Mouse (Mus musculus): ENCODE measurements around the gene Galt. TPM values are rescaled to one million over a fixed set of nuclear protein-coding genes. Genes with fewer than 3 reads are reported as not detected.
A peak's percentile ranks its signal among the peaks of the same experiment; 100 is the strongest.
"Not testable (repeated sequence)": the region's sequence is repeated elsewhere in the genome, so short reads cannot be mapped to it uniquely, and the experiment has no call there.

The Galt gene
- total RNA-seq, 1 experiment from 2014 or later = 34.1 TPM

GRCm38 (mm10) chr4:41767301-41767700, 12.3 kb downstream of the Galt start:
- not testable (repeated sequence) for ATAC-seq (ENCODE audit: extremely low read depth, insufficient number of reproducible peaks, low FRiP score, poor library complexity, severe bottlenecking)

DNA sequence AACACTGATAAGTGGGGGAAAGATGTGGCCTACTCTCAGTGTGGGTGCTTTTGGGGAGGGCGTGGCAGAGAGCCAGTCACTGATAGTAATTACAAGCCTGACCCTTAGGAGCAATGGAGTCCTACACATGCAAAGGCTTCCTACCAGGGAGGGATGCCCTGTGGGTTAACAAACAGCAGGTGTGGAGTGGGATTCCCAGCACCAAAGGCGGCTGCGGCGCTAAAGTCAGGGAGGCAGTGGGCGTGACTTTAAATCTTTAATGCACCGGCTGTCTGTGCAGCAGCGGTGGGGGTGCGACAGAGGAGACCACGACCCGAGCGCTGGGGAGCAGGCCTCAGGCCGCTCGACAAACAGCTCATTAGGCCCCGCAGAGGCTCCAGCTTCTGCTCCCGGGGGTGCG, 17.9 kb downstream of the Galt start:
- not testable (repeated sequence) for ATAC-seq (ENCODE audit: extremely low read depth, insufficient number of reproducible peaks, low FRiP score, poor library complexity, severe bottlenecking)

GRCm38 (mm10) chr4:41773502-41773901, 18.5 kb downstream of the Galt start:
- ATAC-seq (ENCODE audit: extremely low read depth, insufficient number of reproducible peaks, low FRiP score, poor library complexity, severe bottlenecking) = not testable (repeated sequence)

GRCm38 (mm10) chr4:41774002-41774401, 19.0 kb downstream of the Galt start, which contains the start of gene Ccl27a:
Ccl27a (minus strand) TSS chr4:41774247.
- peak; percentile 53; the same call in 1 of the 2 replicates for ATAC-seq (ENCODE audit: extremely low read depth, insufficient number of reproducible peaks, low FRiP score, poor library complexity, severe bottlenecking)

GRCm38 (mm10) chr4:41774506-41774905, 19.5 kb downstream of the Galt start:
- not testable (repeated sequence) for ATAC-seq (ENCODE audit: extremely low read depth, insufficient number of reproducible peaks, low FRiP score, poor library complexity, severe bottlenecking)

- not testable (repeated sequence) for ATAC-seq (ENCODE audit: extremely low read depth, insufficient number of reproducible peaks, low FRiP score, poor library complexity, severe bottlenecking)
Observed at GRCm38 (mm10) chr4:41775840-41776239, 20.8 kb downstream of the Galt start.

DNA sequence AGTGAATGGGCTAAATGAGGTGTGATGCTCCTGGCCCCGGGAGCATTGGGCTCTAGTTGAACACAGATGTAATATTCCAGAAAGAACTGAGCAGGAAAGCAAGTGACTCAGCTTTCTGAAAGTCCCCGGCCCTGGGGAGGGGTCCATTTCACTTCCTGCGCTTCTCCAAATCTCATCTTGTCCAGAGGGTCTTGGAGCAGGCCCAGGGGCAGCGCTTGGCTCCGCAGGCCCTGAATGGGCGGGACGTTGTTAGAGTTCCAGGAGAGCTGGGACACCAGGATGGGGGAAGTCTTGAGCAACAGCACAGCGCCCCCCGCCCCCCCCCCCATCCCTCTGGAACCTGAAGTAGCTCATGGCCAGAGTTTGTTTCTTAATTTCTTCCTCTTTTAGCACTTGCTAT, 26.2 kb downstream of the Galt start:
- not testable (repeated sequence) for ATAC-seq (ENCODE audit: extremely low read depth, insufficient number of reproducible peaks, low FRiP score, poor library complexity, severe bottlenecking)

GRCm38 (mm10) chr4:41781748-41782485, 26.9 kb downstream of the Galt start:
- ATAC-seq (ENCODE audit: extremely low read depth, insufficient number of reproducible peaks, low FRiP score, poor library complexity, severe bottlenecking) = not testable (repeated sequence)

DNA sequence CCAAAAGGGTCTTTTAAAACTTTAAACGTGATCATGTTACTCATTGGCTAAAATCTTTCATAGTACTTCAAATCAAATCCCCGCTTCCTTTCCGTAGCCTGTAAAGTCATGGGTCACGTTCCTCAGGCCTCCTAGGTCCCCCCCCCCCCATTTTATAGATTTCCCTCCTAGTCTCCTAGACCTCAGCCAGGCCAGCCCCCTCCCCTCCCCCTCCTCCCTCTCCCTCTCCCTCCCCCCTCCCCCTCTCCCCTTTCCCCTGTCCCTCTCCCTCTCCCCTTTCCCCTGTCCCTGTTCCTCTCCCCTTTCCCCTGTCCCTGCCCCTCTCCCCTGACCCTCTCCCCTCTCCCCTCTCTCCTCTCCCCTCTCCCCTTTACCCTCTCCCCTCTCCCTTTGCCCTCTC, 27.7 kb downstream of the Galt start:
- not testable (repeated sequence) for ATAC-seq (ENCODE audit: extremely low read depth, insufficient number of reproducible peaks, low FRiP score, poor library complexity, severe bottlenecking)

- ATAC-seq (ENCODE audit: extremely low read depth, insufficient number of reproducible peaks, low FRiP score, poor library complexity, severe bottlenecking) = not testable (repeated sequence)
Observed at GRCm38 (mm10) chr4:41783197-41783596, 28.2 kb downstream of the Galt start.

Other genes with a start within 250 kb of the Galt start
- not detected in 2 replicates for gene 1110017D15Rik, start 237.9 kb upstream of the Galt start, total RNA-seq (2017)
- 8.4 and 10.2 TPM in 2 replicates for gene Fam219a, start 185.7 kb upstream of the Galt start, total RNA-seq (2017)
- gene Dnaic1, start 185.5 kb upstream of the Galt start, total RNA-seq (2017) = not detected in 2 replicates
- not detected in 2 replicates for gene Enho, start 114.9 kb upstream of the Galt start, total RNA-seq (2017)
- gene Cntfr, start 58.1 kb upstream of the Galt start, total RNA-seq (2017) = not detected in 2 replicates
- gene Il11ra1, start 55.2 kb upstream of the Galt start, total RNA-seq (2017) = 27.1 and 33.6 TPM in 2 replicates
- gene Rpp25l, start 41.7 kb upstream of the Galt start, total RNA-seq (2017) = 14.4 and 15.5 TPM in 2 replicates
- 52.5 and 75.5 TPM in 2 replicates for gene Dctn3, start 32.1 kb upstream of the Galt start, total RNA-seq (2017)
- gene Arid3c, start 24.1 kb upstream of the Galt start, total RNA-seq (2017) = not detected in 2 replicates
- 17.9 and 20.7 TPM in 2 replicates for gene Sigmar1, start 929 bp downstream of the Galt start, total RNA-seq (2017)
- gene Ccl27a, start 19.0 kb downstream of the Galt start, total RNA-seq (2017) = 2.9 and 5.6 TPM in 2 replicates
- gene Gm21541, start 148.4 kb downstream of the Galt start, total RNA-seq (2017) = not detected in 2 replicates
- gene Gm20878, start 186.3 kb downstream of the Galt start, total RNA-seq (2017) = 0.93 TPM in 1 of 2 replicates, not detected in the other
- not detected in 2 replicates for gene Fam205a4, start 210.8 kb downstream of the Galt start, total RNA-seq (2017)

Data from neutrophil, adult 5-6 weeks (primary cell).